Mouse (Mus musculus) adipocyte (in vitro differentiated cells): Measurements from ENCODE around the gene Ephb2.

ENCODE experiments used
- DNase-seq: peaks from one replicate; pipeline ENCODE4 v3.0.0-alpha.2; 2016; ENCODE audit warnings: low spot score

The Ephb2 gene

DNA sequence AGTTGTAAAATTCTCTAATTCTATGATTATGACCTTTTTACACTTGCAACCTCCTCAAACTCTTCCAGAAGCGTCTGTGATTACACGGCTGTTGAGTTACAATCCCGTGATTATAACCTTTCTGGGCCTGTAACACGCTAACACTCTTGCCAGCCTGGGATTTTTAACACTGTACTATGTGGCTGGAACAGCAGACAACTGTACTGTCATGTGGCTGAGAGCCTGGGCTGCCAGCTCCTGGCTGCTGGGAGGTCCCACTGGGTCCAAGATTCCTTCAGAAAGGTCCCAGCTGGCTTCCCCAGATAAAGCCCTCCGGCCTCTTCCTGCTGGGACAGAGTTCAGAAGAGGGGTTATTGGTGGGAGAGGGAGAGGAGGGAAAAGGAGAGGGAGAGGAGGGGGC is 104.0 kb downstream of the Ephb2 start:
- DNase-seq = peak; percentile 30

DNA sequence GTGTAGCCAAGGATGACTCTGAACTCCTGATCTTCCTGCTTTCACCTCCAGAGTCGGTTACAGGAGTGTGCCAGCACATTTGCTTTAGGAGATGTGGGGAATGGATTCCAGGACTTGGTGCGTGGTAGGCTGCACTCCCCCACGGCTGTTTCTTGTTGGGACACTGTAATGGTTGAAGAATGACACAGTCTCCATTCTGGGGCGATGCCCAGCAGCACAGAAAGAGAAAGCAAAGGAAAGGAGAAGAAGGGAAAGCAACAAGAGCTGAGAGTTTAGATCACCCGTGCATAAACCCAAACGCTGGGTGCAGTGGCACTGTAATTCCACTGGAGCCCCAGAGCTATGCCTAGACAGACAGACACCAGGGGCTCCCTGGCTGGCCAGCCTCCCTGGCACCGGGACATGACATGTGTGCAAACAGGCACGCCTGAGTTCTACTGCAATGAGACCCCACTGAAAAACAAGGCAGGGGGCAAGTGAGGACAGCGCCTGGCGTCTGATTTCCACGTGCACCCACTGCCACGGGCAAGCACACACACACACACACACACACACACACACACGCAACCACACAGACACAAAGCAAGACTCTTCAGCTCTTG is 104.7 kb downstream of the Ephb2 start:
- no peak for DNase-seq

DNA sequence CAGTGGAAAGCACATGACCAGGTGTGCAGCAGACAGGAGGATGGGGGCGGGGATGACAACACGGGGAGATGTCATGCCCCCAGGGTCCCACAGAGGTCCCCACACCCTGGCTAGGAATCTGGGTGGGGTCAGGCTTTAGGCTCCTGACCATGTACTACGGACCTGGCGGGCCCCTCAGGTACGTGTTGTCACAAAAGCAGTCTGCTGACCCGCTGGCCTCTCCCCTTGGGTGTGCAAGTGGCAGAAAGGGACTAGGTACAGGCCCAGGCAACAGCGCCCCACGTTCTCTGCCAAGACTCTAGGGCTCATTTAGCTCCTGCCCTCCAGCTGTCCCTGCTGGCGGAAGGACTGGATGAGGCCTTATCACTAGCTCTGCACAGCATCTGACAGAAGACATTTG is 105.3 kb downstream of the Ephb2 start:
- DNase-seq = no peak

DNA sequence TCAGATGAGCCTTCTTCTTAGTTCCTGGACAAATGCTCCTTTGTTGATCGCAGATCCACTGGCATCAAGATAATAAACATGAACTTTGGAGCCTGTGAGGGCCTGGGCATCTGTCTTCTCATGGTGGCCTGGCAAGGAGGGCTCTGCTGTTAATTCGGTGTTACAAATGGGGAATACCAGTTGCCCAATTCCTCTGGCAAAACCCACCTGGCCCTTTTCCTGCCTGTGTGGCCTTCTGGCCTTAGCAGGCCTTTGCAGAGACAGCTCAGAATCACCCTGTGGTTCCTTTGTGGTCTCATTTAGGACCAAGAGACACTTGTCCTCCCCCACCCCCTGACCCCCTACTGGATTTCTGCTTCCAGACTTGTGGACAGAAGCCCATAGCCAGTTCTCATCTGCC is 106.2 kb downstream of the Ephb2 start:
- DNase-seq = peak; percentile 9

DNA sequence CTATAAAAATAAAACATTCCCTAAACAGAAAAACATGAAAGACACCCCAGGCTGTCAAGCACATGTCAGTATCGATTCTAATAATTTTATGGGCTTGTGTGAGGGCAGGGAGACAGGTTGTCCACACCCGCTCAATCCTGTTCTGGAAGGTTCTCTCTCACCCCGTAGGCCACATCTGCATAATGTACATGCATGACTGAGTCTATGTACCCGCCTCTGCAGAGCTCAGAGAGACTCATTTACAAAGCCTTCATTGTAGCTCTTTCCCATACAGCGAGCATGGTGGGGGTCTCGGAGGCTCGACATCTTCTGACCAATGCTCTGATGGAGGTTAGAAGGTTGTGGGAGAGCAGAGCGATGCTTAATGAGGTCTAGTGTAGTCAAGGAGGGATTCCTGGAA is 108.8 kb downstream of the Ephb2 start:
- no peak for DNase-seq

DNA sequence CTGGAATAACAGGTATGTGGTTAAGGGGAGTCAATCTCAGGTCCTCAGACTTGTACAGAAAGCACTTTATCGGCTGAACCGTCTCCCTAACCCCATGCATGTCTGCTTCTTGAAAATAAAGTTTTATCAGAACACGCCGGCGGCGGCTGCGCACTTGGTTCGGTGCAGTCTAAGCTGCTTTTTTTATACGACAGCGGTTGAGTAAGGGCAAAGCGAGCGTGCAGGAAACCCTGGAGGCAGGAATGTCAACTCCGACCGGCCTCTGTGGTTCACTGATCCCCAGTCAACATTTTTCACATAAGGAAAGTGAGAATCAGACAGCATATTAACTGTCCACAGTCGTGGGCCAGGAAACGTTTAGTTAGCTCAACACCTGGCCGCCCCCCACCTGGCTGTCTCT is 111.1 kb downstream of the Ephb2 start:
- no peak for DNase-seq

DNA sequence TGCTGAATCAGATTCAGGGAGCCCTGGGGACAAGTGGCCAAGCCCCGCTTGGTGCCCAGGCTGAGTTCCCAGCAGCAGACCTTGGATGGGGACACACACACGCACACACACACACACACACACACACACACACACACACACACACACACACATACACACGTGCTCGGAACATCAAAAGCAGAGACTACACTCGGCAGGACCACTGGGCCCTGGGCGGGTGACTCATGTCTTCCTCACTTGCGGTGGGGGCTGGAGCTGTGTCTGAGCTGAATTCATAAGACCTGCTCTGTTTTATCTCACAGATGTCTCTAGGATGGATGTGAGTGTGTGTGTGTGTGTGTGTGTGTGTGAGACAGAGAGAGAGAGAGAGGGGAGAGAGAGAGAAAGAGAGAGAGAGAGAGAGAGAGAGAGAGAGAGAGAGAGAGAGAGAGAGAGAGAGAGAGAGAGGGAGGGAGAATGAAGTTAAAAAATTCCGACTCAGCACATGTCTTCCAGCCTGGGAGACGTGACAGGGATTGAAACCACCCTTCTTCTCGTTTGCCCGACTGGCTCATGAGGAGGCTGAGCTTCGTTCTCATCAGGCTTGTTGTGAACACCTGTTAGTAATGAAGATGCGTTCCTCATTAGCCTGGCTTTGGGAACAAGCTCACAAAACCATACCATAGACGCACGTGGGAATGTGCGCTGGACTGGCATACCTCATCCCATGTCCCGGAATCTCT is 113.3 kb downstream of the Ephb2 start:
- DNase-seq = no peak

DNA sequence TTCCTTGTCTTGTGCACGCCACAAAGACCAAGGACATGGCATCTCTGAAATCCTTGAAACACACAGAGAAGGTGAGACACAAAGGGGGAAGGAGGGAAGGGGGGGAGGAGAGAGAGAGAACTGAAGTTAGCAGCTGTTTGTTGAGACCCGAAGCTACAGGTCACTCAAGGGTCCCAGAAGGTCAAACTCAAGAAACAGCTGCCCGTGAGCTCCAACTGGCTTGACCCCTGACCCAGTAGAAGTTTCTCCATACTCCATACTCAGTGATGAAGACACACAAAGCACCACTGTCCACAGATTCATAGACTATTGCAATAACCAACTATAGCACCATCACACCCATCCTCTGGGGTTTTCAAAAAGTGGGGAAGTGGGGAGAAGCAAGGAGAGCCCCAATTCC is 113.9 kb downstream of the Ephb2 start:
- DNase-seq = no peak

DNA sequence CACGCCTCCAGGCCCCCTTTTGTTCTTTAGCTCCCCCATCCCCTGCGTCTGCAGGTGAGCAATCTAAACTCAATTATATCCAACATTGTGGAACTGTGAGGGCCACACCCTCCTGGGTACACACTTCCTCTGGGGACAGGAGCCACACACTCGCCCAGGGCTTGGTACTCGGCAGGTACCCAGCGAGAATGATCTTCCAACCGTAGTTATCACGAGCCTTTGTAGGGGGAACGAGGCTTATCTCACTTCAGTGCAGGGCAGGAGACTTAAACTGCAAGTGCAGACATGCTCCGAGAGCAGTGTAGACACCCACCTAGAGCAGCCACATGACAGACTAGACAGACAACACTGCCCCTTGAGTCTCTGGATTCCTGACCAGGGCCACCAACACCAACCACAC is 115.8 kb downstream of the Ephb2 start:
- DNase-seq = no peak

DNA sequence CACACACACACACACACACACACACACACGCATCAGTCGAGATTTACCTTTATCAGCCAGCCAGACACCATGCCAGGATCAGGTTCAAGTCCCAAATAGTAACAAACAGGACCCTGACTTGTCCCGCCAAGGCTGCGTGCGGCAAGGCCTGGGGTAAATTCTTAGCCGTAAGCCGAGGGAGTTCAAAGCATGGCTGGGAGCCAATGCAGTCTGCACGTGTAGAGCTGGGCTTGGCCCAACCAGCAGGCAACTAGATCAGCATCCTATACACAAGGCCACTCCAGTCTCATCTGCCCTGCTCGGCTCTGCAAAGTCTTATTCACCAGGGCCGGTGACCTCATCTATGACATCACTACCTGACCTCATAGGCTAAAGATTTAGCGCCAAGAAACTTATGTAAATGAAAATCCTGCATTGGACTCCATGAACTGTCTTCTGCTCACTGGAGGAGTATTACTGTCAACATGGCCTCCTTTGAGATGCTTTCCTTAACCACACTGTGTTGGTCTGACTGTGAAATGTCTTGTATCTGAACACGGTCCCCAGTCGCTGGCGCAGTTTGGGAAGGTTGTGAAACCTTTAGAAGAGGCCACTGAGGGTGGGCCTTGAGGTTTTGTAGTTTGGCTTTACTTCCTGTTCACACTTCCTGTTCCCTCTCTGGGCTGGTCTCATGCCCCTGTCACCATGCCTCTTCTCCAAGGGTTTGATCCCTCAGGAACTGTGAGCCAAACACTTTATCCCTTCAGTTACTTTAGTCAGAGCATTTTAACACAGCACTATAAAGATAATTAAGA is 117.4 kb downstream of the Ephb2 start:
- DNase-seq = no peak

DNA sequence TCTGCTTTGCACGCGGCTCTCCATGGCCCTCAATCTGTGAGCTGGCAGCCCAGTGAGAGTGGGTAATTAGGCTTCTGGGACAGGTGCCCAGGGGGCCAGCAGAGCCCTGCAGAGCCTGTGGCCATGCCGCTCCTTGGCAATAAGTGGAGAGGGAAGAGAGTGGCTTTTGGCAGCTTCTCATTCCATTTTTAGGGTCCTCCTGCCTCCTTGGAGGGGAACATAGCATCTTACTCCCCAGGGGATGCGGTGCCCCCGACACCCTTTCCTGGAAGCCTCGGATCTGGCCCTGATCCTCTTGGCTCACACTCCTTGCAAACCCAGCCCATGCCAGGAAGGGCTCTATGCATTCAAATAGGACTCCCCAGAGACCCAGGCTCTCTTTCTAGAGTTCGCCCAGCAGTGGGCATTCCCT is 119.2 kb downstream of the Ephb2 start:
- peak; percentile 24 for DNase-seq

DNA sequence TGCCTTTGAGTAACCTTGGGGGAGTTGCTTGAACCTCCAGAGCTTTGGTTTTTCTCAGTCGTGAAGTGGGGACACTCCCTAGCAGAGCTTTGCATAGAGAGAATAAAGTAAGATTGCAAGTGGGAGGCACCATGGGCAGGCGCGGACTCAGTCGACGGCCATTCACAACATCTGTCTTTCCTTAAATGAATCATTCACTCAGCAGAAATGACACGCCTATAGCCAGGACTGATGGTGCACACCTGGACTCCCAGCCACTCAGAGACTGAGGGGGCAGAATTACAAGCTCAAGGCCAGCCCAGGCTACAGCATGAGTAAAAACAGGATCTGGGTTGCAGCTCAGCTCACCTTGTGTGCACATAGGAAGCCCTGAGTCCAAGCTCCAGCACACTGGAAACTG is 121.3 kb downstream of the Ephb2 start:
- no peak for DNase-seq

DNA sequence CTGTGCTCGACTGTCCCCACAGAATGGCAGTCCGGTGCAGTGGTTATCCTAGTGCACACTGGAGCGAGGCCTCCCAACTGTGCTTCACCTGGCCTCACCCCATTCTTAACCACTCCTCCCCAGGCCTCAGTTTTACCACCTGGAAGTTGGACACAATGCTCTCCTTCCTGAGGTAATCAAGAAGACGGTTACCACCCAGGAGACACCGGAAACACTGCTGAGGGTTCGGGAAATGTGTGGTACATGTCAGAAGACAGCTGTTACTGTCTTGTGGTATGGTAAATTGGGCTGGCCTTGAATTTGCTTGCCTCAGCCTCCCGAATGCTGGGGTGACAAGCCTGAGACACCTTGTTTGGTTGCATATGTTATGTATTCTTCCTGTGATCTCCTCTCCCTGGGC is 121.9 kb downstream of the Ephb2 start:
- DNase-seq = no peak

DNA sequence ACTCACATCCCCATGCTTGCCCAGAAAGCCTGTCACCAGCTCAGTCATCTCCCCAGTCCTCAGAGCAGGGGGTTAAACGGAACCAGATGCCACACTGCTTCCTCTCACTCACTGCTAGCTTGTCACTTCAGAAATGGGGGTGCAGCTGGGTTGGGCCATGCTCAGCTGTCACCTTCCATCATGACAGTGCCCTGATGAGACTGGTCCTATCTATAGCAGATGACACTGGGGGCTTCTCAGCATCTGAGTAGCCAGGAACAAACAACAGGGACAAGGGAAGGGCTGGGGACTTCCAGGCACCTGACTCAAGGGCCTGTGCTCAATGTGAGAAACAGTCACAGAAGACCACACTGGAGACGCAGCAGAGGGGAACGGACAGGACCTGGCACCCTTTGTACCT is 122.4 kb downstream of the Ephb2 start:
- DNase-seq = no peak

DNA sequence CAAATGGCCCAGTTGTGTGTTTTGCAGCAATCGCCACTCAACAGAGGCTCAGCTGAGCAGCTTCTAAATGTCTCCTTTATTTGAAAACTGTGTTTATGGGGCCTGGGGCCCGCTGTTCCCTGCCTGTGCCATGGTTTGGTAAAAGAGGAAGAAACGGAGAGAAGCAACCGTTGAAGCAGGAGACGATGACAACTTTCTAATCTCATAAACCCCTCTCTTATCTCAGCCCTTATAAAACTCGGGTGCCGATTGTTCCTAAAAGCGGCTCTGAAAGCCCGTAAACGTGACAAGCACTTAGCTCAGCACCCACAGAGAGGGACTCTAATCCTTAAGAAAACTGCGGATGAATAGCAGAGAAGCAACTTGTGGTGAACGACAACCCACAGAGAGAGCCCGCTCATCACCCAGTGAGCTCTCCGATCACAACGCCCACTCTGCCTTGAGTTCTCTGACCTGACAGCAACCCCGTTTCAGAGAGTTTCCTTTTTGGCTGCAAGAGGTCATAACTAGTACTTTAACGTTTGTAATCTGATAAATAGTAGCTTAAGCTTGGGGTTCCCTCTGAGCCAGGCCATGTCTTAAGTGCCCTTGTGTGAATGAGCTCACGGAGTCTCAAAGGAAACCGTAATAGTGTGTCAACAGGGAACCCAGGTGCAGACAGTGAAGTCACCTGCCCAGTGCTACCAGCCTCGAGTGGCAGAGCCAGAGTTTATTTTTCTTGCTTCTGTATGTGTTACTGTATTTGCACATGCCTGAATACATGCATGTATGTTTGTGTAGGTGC is 123.6 kb downstream of the Ephb2 start:
- DNase-seq = no peak

DNA sequence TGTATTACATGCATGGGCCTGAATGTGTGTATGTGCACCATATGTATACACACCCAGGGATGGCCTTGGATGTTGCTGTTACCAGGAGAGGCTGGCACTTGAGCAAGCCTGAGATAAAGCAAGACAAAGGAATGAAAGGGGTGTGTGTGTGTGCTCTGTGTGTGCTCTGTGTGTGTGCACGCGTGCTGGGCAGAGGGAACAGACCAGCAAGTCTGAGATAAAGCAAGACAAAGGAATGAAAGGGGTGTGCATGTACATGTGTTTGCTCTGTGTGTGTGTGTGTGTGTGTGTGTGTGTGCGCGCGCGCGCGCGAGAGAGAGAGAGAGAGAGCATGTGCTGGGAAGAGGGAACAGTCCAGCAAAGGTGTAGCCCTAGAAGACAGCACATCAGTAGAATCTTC is 125.4 kb downstream of the Ephb2 start:
- no peak for DNase-seq

DNA sequence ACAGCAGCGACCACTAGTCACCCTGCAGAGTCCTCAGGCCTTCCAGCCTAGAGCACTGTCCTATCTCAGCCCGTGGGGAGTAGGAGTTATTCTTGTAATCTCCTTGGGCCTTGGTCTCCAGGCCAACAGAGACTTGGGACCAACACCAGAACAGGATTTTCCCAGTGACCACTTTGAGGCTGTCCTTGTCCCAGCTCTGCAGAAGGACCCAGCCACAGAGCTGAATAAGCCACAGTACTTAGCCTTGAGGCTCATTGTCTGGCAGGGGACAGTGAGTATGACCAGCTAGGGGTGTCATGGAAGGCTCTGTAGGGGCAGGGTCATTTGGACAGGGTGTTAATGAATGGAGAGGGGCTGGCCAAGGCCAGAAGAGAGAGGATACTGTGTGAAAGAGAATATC is 126.8 kb downstream of the Ephb2 start:
- no peak for DNase-seq

DNA sequence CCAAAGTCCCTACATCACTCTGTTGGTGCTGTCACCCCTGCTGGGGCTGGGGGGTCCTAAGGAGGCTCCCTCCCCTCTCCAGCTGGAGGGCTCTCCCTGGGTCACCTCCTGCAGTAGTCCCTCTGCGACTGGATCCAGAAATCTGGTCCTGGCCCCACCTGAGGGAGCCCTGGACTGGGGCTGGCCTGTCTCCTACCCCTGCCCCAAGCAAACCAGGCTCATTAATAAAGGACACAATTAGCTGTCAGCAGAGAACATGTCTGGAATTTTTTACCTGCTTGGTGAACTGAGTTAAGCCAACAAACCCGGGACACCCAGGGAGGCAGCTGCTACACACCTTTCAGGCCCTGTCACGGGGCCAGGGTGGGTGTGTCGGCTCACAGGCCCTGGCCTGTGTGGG is 129.1 kb downstream of the Ephb2 start:
- no peak for DNase-seq

DNA sequence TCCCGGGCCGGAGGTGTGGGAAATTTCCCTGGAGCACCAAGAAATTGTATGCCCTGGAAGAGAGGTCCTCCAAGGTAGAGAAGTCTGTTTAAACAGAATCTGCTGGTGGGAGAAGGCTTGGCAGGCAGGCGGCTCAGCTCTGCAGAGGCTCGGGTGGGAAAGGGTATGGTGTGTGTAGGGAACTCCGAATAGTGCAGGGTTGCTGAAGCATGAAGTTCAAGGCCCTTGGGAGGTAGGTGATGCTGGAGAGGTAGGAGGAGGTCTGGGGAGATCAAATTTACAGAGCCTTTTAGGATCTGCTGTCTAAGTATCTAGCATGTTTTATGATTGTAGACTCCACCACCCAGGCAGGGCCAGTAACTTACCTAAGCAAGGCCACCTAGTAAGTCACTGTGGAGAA is 130.7 kb downstream of the Ephb2 start:
- no peak for DNase-seq

DNA sequence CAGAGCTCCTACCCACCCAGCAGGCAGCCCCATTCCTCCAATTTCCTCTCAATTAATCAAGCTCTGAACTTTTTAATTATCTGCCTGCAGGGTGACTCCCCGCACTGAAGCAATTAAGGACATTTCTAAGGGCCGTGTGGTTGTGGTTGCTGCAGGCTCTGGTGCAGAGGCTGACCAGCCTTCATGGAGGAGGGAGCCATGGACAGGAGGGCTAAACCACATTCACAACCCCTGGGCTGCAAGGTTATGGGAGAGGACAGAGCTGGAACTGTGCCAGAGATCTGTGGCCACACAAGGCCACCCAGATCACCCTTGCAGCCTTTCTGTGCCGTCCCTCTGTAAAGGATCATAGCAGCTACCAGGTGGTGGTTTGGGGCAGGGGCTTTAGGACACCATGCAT is 131.2 kb downstream of the Ephb2 start:
- DNase-seq = no peak

DNA sequence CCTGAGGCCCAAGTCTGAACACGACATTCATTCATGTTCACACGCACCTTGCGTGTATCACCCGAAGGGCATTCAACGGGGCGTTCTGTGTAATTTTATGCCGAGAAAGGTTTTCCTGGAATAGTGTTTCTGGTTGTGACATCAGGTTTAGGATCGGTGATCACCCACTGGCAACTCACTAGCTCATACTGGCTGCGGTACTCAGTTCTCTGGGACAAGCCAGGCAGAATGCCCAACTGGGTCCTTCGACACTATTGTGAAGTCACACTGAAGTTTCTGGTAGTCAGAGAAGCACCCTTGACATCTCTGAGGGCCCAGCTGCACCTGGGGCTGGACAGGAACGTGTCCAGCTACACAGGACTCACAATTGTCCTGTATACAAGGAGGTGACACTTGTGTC is 132.4 kb downstream of the Ephb2 start:
- no peak for DNase-seq

DNA sequence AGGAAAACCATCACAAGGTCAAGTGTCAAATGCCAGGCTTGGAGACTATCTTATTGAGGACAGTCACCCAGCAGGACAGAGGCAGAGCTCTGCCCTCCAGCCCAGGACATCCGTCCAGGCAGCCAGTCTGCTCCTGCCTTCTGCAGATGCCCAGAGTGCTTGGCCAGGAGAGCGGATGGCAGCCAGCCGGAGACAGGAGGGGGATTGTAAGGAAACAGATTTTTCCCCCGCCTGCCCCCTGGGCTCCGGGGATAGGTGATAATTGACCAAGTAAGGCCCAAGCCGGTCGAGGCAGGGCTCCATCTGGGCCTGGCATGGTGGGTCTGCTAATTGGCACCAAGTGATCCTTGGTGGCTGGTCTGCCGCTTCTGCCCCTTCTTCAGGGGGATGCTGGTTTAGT is 133.3 kb downstream of the Ephb2 start:
- no peak for DNase-seq

DNA sequence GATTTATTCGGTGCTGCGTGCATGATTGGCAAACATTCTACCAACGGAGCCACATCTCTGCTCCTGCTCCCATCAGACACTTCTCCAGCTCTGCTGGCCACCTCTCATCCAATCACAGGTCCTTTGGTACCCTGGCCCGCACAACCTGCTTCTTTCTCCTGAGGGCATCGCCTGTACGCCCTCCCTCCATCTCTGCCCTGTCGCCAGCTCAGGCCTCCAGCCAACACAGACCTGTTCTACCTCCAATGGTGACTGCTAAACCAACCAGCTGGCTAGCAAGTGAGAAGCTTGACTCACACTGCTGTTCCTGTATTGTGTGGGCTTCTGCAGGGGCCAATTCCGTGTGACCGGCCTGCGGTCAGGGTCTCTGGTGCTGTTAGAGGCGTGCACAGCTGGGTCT is 134.6 kb downstream of the Ephb2 start:
- no peak for DNase-seq
